Mouse (Mus musculus) kidney, embryonic 14.5 days (tissue): Measurements from ENCODE around the gene Psme2. TPM values are rescaled to one million over a fixed set of nuclear protein-coding genes. Genes with fewer than 3 reads are reported as not detected.
A peak's percentile ranks its signal among the peaks of the same experiment; 100 is the strongest.

Experiments used
- ATAC-seq: fragments of 200-750 bp; cut with Nextera tagmentation; 2 replicates; pipeline ENCODE4 v1.8.0; 2017; ENCODE audit warnings: moderate number of reproducible peaks, mild to moderate bottlenecking, moderate TSS enrichment, moderate library complexity; ENCODE audit not compliant: low FRiP score, low TSS enrichment
- H3K27ac ChIP-seq: fragments of 300-500 bp; sonication (generic); 2 replicates; pipeline ENCODE4 v1.5.1; 2014; ENCODE audit warnings: low read depth, mild to moderate bottlenecking, low read length, moderate library complexity, mixed read lengths
- H3K27me3 ChIP-seq: fragments of 300-500 bp; sonication (generic); 2 replicates; pipeline ENCODE4 v1.6.1; 2014; ENCODE audit warnings: mild to moderate bottlenecking, low read length; ENCODE audit not compliant: control insufficient read depth, insufficient read depth
- H3K36me3 ChIP-seq: fragments of 300-500 bp; sonication (generic); 2 replicates; pipeline ENCODE4 v1.6.1; 2014; ENCODE audit warnings: low read length, mixed read lengths; ENCODE audit not compliant: control insufficient read depth, insufficient read depth
- H3K4me1 ChIP-seq: fragments of 300-500 bp; sonication (generic); 2 replicates; pipeline ENCODE4 v1.6.1; 2014; ENCODE audit warnings: low read length, mixed read lengths; ENCODE audit not compliant: control insufficient read depth, insufficient read depth
- H3K4me2 ChIP-seq: fragments of 300-500 bp; sonication (generic); replicated peaks from 2 replicates; pipeline ENCODE4 v1.6.1; 2014; ENCODE audit warnings: low read depth, mild to moderate bottlenecking, low read length
- H3K4me3 ChIP-seq: fragments of 300-500 bp; sonication (generic); 2 replicates; pipeline ENCODE4 v1.5.1; 2014; ENCODE audit warnings: mild to moderate bottlenecking, low read length
- H3K9ac ChIP-seq: fragments of 300-500 bp; sonication (generic); 2 replicates; pipeline ENCODE4 v1.6.1; 2014; ENCODE audit warnings: low read depth, mild to moderate bottlenecking, low read length, moderate library complexity
- H3K9me3 ChIP-seq: fragments of 300-500 bp; sonication (generic); 2 replicates; pipeline ENCODE4 v1.6.1; 2016; ENCODE audit warnings: low read length; ENCODE audit not compliant: control insufficient read depth
- WGBS: fragments of 180-500 bp; shearing (Covaris S2); extraction: QIAGEN DNeasy Blood & Tissue Kit; methylation state at CpG from one replicate; pipeline ENCODE4 v1.1.7; 2014; 5-methylcytosine and 5-hydroxymethylcytosine counted together
- polyA plus RNA-seq: library from polyadenylated mRNA; unstranded; fragments of >200 nt; fragmentation: Nextera tagmentation; extraction: Ambion mirVana; gene quantifications from 2 replicates; pipeline ENCODE4 v1.2.1, GENCODE M21; 2014

The Psme2 gene
- polyA plus RNA-seq, 1 experiment from 2014 or later: 224 TPM

DNA sequence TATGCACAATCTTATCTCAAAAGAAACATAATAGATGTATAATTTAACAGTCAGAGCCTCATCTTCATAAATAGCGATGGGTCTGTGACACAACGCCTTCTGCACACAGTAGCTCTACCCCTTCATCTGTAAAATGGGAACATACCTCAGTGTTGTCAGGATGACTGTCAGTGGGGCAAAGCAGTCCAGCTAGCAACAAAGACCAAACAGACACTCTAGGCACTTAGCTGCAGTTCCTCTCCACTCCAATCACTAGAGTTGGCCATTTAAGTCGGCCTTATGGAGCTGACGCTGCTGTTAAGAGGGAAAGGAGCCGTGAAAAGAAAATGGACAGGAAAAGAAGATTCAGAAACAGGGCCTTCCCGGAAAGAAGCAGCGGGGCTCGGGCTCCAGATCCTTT is 39.1 kb downstream of the Psme2 start:
- no peak for ATAC-seq
- H3K9ac ChIP-seq: no peak overlapping the region
- 92% methylated on average over 8 of the region's 8 CpGs for WGBS

DNA sequence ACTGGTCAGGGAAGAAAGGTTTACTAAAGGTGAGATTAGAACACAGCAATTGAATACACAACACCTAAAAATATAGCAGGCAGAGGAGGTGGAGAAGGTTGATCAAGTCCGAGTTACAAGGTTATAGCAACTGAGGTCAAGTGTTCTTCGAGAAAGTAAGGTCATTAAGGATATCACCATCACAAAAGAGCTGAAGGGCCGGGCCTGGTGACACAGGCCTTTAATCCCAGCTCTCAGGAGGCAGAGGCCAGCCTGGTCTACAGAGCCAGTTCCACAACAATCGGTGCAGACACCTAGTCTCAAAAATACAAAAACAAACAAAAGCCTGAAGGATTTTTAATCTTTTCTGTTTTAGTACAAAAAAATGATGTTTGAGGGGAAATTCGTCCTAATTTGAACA is 39.6 kb downstream of the Psme2 start:
- no peak overlapping the region for H3K9ac ChIP-seq
- ATAC-seq: no peak
- WGBS: 64% methylated on average over 5 of the region's 5 CpGs
- H3K4me1 ChIP-seq: no peaks in the 10 kb centered on the region
- no peaks in the 10 kb centered on the region for H3K9me3 ChIP-seq
- H3K27me3 ChIP-seq: no peaks in the 10 kb centered on the region
- no peak overlapping the region for H3K4me2 ChIP-seq
- no peak overlapping the region for H3K4me3 ChIP-seq
- H3K27ac ChIP-seq: no peak overlapping the region
- peaks cover 40% of the 10 kb centered on the region for H3K36me3 ChIP-seq

More for the DNA sequence above, 39.1 kb downstream of the Psme2 start:
- Histone ChIP-seq H3K27me3 (no peaks in the 10 kb centered on the region), H3K36me3 (peaks cover 35% of the 10 kb centered on the region), H3K4me2 (no peak overlapping the region), H3K9me3 (no peaks in the 10 kb centered on the region), H3K4me3 (no peak overlapping the region), H3K4me1 (no peaks in the 10 kb centered on the region), H3K27ac (no peak overlapping the region)

DNA sequence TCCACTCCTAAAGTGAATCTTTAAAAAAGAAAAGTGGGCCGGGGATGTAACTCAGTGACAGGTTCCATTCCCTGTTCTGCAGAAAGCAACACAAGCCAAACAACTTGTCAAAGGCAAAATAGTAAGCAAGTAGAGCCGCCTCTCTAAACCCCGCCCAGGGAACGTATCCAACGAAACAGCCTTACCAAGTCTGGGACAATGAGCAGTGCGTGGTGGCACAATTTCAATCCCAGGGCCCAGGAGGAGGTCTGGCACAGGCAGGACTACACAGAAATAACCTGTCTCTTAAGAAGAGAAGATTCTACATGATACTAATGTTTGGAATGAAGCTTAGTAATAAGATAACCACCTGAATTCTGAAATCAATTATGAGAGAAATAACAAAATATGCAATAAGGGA is 40.7 kb downstream of the Psme2 start:
- Histone ChIP-seq H3K36me3 (peaks cover 52% of the 10 kb centered on the region), H3K27me3 (no peaks in the 10 kb centered on the region), H3K9ac (no peak overlapping the region), H3K4me2 (no peak overlapping the region), H3K4me1 (no peaks in the 10 kb centered on the region), H3K27ac (no peak overlapping the region), H3K4me3 (no peak overlapping the region), H3K9me3 (no peaks in the 10 kb centered on the region)
- 89% methylated on average over 6 of the region's 6 CpGs for WGBS
- no peak for ATAC-seq

DNA sequence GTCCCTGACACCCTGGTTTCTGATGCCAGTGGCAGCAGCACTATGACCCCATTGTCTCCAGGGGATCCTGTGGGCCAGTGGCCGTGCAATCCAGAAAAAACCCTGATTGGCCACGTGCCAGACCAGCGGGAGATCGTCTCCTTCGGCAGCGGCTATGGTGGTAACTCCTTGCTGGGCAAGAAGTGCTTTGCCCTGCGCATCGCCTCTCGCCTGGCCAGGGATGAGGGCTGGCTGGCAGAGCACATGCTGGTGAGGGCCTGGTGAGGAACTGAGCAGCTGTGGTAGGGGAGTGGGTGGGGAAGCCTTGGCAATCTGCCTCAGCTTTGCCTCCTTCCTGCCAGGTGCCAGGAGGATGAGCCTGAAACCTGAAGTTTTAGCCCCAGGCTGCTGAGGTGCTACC is 46.6 kb downstream of the Psme2 start:
- Histone ChIP-seq H3K27ac (no peak overlapping the region), H3K9ac (no peak overlapping the region), H3K9me3 (no peaks in the 10 kb centered on the region), H3K4me1 (peaks cover 11% of the 10 kb centered on the region), H3K4me3 (no peak overlapping the region), H3K4me2 (no peak overlapping the region), H3K27me3 (no peaks in the 10 kb centered on the region), H3K36me3 (peaks cover 68% of the 10 kb centered on the region)
- WGBS: 87% methylated on average over 9 of the region's 9 CpGs
- ATAC-seq: no peak

DNA sequence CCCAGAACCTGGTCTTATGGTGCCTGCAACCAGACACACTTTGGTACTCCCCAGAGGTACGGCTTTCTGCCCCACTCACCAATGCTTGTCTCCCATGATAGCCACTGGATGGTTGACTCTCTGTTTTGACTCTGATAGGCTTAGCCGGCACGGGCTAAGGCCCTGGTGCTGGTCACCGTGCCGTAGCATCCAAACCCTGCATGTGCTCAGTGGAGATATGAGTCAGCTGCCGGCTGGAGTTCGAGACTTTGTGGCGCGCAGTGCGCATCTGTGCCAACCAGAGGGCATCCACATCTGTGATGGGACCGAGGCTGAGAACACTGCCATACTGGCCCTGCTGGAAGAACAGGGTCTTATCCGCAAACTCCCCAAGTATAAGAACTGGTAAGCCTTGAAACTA is 48.6 kb downstream of the Psme2 start:
- no peak for ATAC-seq
- H3K36me3 ChIP-seq: peaks cover 48% of the 10 kb centered on the region
- H3K9me3 ChIP-seq: no peaks in the 10 kb centered on the region
- no peak overlapping the region for H3K4me3 ChIP-seq
- H3K27me3 ChIP-seq: no peaks in the 10 kb centered on the region
- peaks cover 11% of the 10 kb centered on the region for H3K4me1 ChIP-seq
- WGBS: 96% methylated on average over 12 of the region's 12 CpGs
- no peak overlapping the region for H3K9ac ChIP-seq
- H3K27ac ChIP-seq: no peak overlapping the region
- no peak overlapping the region for H3K4me2 ChIP-seq

DNA sequence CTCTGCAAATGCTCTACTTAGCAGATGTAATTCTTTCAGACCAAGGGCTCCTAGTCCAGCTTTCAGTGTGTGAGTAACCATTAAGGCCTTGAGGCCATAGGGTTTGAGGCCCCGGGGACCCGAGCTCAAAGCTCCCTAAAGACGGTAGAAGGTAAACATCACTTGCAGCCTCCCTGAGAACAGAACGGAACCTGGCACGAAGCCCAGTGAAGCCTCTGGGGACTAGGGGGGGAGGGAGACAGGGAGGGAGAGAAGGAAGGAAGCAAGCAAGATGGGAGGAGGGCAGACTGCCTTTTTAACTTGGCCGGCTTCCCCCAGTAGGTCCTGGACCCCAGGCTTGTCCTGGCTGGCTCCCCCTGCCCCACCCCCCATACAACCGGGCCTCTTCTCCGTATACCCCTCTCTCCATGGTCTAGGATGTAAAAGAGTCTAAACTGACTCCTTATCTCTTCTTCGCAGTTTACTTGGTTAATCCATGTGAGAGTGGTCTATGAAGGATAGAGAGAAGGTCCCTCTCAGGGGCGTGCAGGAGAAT is 50.1 kb downstream of the Psme2 start:
- whole genome bisulfite sequencing: 5% methylated on average over 10 of the region's 10 CpGs
- peak overlapping the region; percentile 68 for H3K4me3 ChIP-seq
- peak overlapping the region; percentile 86 for H3K27ac ChIP-seq
- peak overlapping the region; percentile 70 for H3K9ac ChIP-seq
- H3K36me3 ChIP-seq: peaks cover 34% of the 10 kb centered on the region
- H3K27me3 ChIP-seq: no peaks in the 10 kb centered on the region
- no peaks in the 10 kb centered on the region for H3K9me3 ChIP-seq
- peaks cover 11% of the 10 kb centered on the region for H3K4me1 ChIP-seq
- ATAC-seq: peak; percentile 39
- peak overlapping the region; percentile 67 for H3K4me2 ChIP-seq

DNA sequence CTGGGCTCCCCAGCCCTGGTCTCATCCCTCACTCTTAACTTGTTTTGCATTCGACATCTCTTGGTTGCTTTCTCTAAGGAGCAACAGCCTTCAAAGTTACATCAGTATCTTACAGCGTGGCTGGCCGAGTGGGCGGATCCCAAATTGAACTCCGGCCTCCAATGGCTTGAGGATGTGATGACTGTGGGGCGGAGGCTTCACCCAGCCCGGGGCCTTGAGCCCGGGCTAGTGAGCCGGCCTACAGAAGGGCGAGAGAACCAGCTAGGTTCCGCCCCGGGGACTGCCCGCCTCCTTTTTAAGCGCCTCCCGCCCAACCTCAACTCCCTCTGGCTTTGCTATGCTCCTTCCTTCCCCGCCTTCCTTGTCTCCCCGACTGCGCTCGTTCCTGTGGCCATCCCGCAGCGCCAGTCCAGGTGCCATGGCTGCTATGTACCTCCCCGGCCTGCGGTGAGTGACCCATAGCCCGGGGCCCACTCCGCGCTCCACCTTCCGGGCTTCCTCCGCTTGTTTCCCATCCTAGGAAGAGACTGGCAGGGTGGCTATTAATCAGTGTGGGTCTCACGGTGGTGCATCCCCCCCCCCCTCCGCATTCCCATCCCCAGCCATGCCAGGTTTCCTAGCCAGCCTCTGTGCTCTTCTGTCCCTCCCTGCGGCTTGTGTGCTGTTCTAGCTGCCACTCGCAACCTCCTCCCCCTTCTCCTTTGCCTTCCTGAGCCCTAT is 50.7 kb downstream of the Psme2 start, which contains the start of gene Pck2:
Gene Pck2, plus strand, starts transcription at position 200 of the 720 bp plus-strand sequence.
- Histone ChIP-seq H3K4me1 (peaks cover 11% of the 10 kb centered on the region), H3K9me3 (no peaks in the 10 kb centered on the region), H3K4me2 (peak within 1 kb of the TSS; percentile 67), H3K27me3 (no peaks in the 10 kb centered on the region), H3K36me3 (peaks cover 27% of the 10 kb centered on the region), H3K27ac (peak within 1 kb of the TSS; percentile 86), H3K9ac (peak within 1 kb of the TSS; percentile 70), H3K4me3 (peak within 1 kb of the TSS; percentile 68)
- peak; percentile 96 for ATAC-seq
- under 1% methylated on average over 32 of the region's 32 CpGs for WGBS

Other genes with a start within 250 kb of the Psme2 start
- 60.2 and 96.4 TPM in 2 replicates for gene Dhrs4, start 112.4 kb downstream of the Psme2 start, polyA plus RNA-seq
- 3.0 and 3.8 TPM in 2 replicates for gene Carmil3, start 100.5 kb downstream of the Psme2 start, polyA plus RNA-seq
- gene Cpne6, start 80.7 kb downstream of the Psme2 start, polyA plus RNA-seq: 0.18 TPM in 1 of 2 replicates, not detected in the other
- gene Nrl, start 66.1 kb downstream of the Psme2 start, polyA plus RNA-seq: not detected in 2 replicates
- gene Pck2, start 50.8 kb downstream of the Psme2 start, polyA plus RNA-seq: 25.0 and 37.1 TPM in 2 replicates
- gene Dcaf11, start 31.1 kb downstream of the Psme2 start, polyA plus RNA-seq: 62.9 and 90.2 TPM in 2 replicates
- gene A730061H03Rik, start 30.7 kb downstream of the Psme2 start, polyA plus RNA-seq: 0.66 and 1.5 TPM in 2 replicates
- gene Fitm1, start 15.5 kb downstream of the Psme2 start, polyA plus RNA-seq: 0.96 and 1.0 TPM in 2 replicates
- 131 and 142 TPM in 2 replicates for gene Psme1, start 13.0 kb downstream of the Psme2 start, polyA plus RNA-seq
- gene Emc9, start 5.8 kb downstream of the Psme2 start, polyA plus RNA-seq: 5.6 and 7.5 TPM in 2 replicates
- 12.4 and 17.7 TPM in 2 replicates for gene Rnf31, start 595 bp upstream of the Psme2 start, polyA plus RNA-seq
- 9.7 and 11.6 TPM in 2 replicates for gene Irf9, start 12.5 kb upstream of the Psme2 start, polyA plus RNA-seq
- 17.5 and 25.1 TPM in 2 replicates for gene Rec8, start 26.9 kb upstream of the Psme2 start, polyA plus RNA-seq
- gene Ipo4, start 44.8 kb upstream of the Psme2 start, polyA plus RNA-seq: 101 and 119 TPM in 2 replicates
- 3.4 TPM in 2 replicates for gene Gm49378, start 46.8 kb upstream of the Psme2 start, polyA plus RNA-seq
- gene Tm9sf1, start 52.7 kb upstream of the Psme2 start, polyA plus RNA-seq: 76.3 and 117 TPM in 2 replicates
- gene Tssk4, start 59.1 kb upstream of the Psme2 start, polyA plus RNA-seq: 0.72 and 0.77 TPM in 2 replicates
- 52.0 and 52.7 TPM in 2 replicates for gene Mdp1, start 69.4 kb upstream of the Psme2 start, polyA plus RNA-seq
- gene Gmpr2, start 80.8 kb upstream of the Psme2 start, polyA plus RNA-seq: 58.4 and 62.9 TPM in 2 replicates
- gene Nedd8, start 81.0 kb upstream of the Psme2 start, polyA plus RNA-seq: 586 and 744 TPM in 2 replicates
- 40.3 and 50.1 TPM in 2 replicates for gene Tinf2, start 90.7 kb upstream of the Psme2 start, polyA plus RNA-seq
- gene Tgm1, start 122.8 kb upstream of the Psme2 start, polyA plus RNA-seq: 0.67 and 1.2 TPM in 2 replicates
- 27.8 and 29.3 TPM in 2 replicates for gene Rabggta, start 131.2 kb upstream of the Psme2 start, polyA plus RNA-seq
- 75.2 and 82.3 TPM in 2 replicates for gene Dhrs1, start 154.6 kb upstream of the Psme2 start, polyA plus RNA-seq
- gene Nop9, start 154.6 kb upstream of the Psme2 start, polyA plus RNA-seq: 43.3 and 44.0 TPM in 2 replicates
- 2.9 and 3.6 TPM in 2 replicates for gene Cideb, start 167.3 kb upstream of the Psme2 start, polyA plus RNA-seq
- gene Ltb4r2, start 170.3 kb upstream of the Psme2 start, polyA plus RNA-seq: 0.08 and 0.39 TPM in 2 replicates
- gene Ltb4r1, start 174.8 kb upstream of the Psme2 start, polyA plus RNA-seq: 0.23 TPM in 1 of 2 replicates, not detected in the other
- 7.8 and 10.4 TPM in 2 replicates for gene Adcy4, start 193.0 kb upstream of the Psme2 start, polyA plus RNA-seq
- gene Ripk3, start 197.8 kb upstream of the Psme2 start, polyA plus RNA-seq: 38.1 and 43.3 TPM in 2 replicates
- 26.3 and 33.8 TPM in 2 replicates for gene Nfatc4, start 232.0 kb upstream of the Psme2 start, polyA plus RNA-seq